Mouse (Mus musculus): Measurements from ENCODE around the gene Specc1l. TPM values are rescaled to one million over a fixed set of nuclear protein-coding genes. Genes with fewer than 3 reads are reported as not detected.

The Specc1l gene
- polyA plus RNA-seq, 1 experiment from 2014 or later: 32.7 TPM

DNA sequence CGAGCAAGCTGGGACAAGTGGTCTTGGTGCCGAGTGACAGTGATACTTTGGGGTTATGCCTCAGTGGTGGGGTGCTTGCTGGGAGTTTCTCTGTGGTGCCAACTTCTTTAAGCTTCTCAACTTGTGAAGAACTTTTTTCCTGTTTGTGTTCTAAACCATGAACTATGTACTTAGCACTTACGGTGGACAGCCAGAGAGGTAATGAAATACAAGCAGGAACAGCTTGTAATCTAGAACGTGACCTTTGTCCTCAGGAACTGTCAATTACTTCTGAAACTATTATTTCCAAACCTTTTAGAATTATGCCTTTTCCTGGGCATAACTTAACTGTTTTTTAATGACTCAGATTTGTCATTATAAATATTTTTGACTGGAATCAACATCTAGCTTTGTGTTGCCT, 82.5 kb downstream of the Specc1l start:
- Histone ChIP-seq H3K9ac (replicated peaks; ENCODE audit: low read depth, low read length) (no peak overlapping the region), H3K36me3 (ENCODE audit: control insufficient read depth, insufficient read depth, low read length) (peaks cover 8% of the 10 kb centered on the region; the same call in 1 of the 2 replicates), H3K4me1 (ENCODE audit: control insufficient read depth, insufficient read depth, low read length) (no peaks in the 10 kb centered on the region), H3K4me2 (replicated peaks; ENCODE audit: low read depth, low read length) (no peak overlapping the region), H3K9me3 (ENCODE audit: control insufficient read depth, low read depth, low read length) (no peaks in the 10 kb centered on the region), H3K27me3 (ENCODE audit: control insufficient read depth, insufficient read depth, low read length) (no peaks in the 10 kb centered on the region), H3K4me3 (ENCODE audit: low read depth, low read length) (no peak overlapping the region), H3K27ac (ENCODE audit: low read length) (no peak overlapping the region)
- no peak for ATAC-seq (ENCODE audit: insufficient number of reproducible peaks, insufficient read depth, low FRiP score, low read depth)
- WGBS: 71% methylated on average over 4 of the region's 4 CpGs

GRCm38 (mm10) chr10:75294926-75295325, 83.1 kb downstream of the Specc1l start:
- 70% methylated on average over 4 of the region's 4 CpGs for WGBS

DNA sequence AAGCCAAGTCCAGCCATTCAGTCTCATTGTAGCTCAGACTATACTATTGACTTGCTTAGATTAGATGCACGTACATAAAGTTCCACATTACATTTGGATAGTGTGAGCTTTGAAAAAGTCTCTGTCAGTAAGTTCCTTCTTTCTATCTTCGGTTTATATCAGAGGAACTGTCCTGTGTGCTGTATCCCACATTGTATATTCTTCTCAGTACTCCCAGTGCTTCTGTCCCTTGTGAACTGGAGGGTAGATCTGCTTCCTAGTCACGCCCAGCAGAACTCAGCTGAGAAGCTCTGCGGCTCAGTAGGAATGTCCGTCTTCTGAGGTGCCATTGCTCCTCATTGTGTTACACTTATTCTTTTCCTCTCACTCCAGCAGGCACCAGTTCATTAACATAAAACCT, 86.7 kb downstream of the Specc1l start:
- no peaks in the 10 kb centered on the region for H3K9me3 ChIP-seq (ENCODE audit: control insufficient read depth, low read depth, low read length)
- no peak overlapping the region for H3K9ac ChIP-seq (replicated peaks; ENCODE audit: low read depth, low read length)
- no peak overlapping the region for H3K27ac ChIP-seq (ENCODE audit: low read length)
- WGBS: 93% methylated on average over 5 of the region's 5 CpGs
- H3K27me3 ChIP-seq (ENCODE audit: control insufficient read depth, insufficient read depth, low read length): no peaks in the 10 kb centered on the region
- H3K4me1 ChIP-seq (ENCODE audit: control insufficient read depth, insufficient read depth, low read length): no peaks in the 10 kb centered on the region
- ATAC-seq (ENCODE audit: insufficient number of reproducible peaks, insufficient read depth, low FRiP score, low read depth): no peak
- H3K4me3 ChIP-seq (ENCODE audit: low read depth, low read length): no peak overlapping the region
- H3K36me3 ChIP-seq (ENCODE audit: control insufficient read depth, insufficient read depth, low read length): peaks cover 13% of the 10 kb centered on the region; the same call in 1 of the 2 replicates
- no peak overlapping the region for H3K4me2 ChIP-seq (replicated peaks; ENCODE audit: low read depth, low read length)

More at GRCm38 (mm10) chr10:75294926-75295325, 83.1 kb downstream of the Specc1l start:
- Histone ChIP-seq H3K27ac (ENCODE audit: low read length) (no peak overlapping the region), H3K27me3 (ENCODE audit: control insufficient read depth, insufficient read depth, low read length) (no peaks in the 10 kb centered on the region), H3K4me2 (replicated peaks; ENCODE audit: low read depth, low read length) (no peak overlapping the region), H3K9ac (replicated peaks; ENCODE audit: low read depth, low read length) (no peak overlapping the region), H3K4me3 (ENCODE audit: low read depth, low read length) (no peak overlapping the region), H3K9me3 (ENCODE audit: control insufficient read depth, low read depth, low read length) (no peaks in the 10 kb centered on the region), H3K36me3 (ENCODE audit: control insufficient read depth, insufficient read depth, low read length) (peaks cover 6% of the 10 kb centered on the region; the same call in 1 of the 2 replicates), H3K4me1 (ENCODE audit: control insufficient read depth, insufficient read depth, low read length) (no peaks in the 10 kb centered on the region)
- ATAC-seq (ENCODE audit: insufficient number of reproducible peaks, insufficient read depth, low FRiP score, low read depth): no peak

DNA sequence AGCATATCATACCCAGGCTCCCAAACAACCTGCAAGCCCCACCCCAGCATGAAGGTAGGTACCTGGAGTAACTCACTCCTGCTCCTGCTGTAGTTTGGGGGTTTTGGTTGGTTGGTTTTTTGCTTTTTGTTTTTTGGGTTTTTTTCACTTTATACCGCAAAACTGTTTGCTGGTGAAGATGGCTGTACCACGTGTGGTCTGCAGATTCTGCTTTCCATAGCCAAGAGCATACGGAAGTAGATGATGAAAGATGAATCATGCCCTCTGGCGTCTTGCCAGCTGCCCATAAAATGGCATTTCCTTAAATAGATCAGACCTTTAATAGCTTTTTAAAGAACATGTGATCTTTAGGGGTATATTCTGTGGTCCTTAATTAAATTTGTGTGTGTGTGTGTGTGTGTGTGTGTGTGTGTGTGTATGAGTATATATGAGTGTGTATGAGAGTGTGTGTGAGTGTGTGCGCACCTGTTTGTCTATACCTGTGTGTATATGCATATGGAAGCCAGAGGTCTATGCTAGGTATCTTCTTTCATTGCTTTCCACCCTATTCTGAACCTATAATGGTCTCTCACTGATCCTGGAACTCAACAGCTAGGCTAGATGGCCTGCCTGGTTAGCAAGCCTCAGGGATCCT, 88.0 kb downstream of the Specc1l start:
- ATAC-seq (ENCODE audit: insufficient number of reproducible peaks, insufficient read depth, low FRiP score, low read depth): no peak
- no peak overlapping the region for H3K9ac ChIP-seq (replicated peaks; ENCODE audit: low read depth, low read length)
- no peak overlapping the region for H3K27ac ChIP-seq (ENCODE audit: low read length)
- H3K4me3 ChIP-seq (ENCODE audit: low read depth, low read length): no peak overlapping the region
- H3K9me3 ChIP-seq (ENCODE audit: control insufficient read depth, low read depth, low read length): no peaks in the 10 kb centered on the region
- no peak overlapping the region for H3K4me2 ChIP-seq (replicated peaks; ENCODE audit: low read depth, low read length)
- WGBS: 69% methylated on average over 5 of the region's 5 CpGs
- no peaks in the 10 kb centered on the region for H3K27me3 ChIP-seq (ENCODE audit: control insufficient read depth, insufficient read depth, low read length)
- no peaks in the 10 kb centered on the region for H3K4me1 ChIP-seq (ENCODE audit: control insufficient read depth, insufficient read depth, low read length)
- peaks cover 12% of the 10 kb centered on the region; the same call in 1 of the 2 replicates for H3K36me3 ChIP-seq (ENCODE audit: control insufficient read depth, insufficient read depth, low read length)

DNA sequence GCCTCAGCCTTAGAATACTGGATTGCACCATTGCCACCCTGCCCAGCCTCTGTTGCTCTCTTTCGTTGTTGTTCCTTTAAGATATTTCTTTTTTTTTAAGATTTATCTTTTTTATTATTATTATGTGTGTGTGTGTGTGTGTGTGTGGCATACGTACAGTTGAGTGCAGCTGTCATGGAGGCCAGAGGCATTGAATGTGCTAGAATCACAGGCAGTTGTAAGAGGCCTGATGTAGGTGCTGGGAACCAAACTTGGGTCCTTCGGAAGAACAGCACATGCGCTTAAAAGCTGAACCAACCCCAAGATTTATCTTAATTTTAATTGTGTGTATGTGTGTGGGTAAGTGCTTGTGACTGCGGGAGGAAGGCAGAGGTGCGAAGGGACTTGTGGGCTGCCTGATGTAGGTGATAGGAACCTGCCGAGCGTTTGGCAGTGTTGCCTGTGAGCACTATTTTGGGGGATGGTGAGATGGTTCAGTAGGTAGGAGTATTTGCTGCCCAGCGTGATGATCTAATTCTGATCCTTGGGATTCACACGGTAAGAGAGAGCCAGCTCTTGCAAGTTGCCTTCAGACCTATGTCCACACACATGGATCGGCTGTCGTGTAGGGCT, 89.4 kb downstream of the Specc1l start:
- H3K9me3 ChIP-seq (ENCODE audit: control insufficient read depth, low read depth, low read length): no peaks in the 10 kb centered on the region
- no peak overlapping the region for H3K4me3 ChIP-seq (ENCODE audit: low read depth, low read length)
- H3K9ac ChIP-seq (replicated peaks; ENCODE audit: low read depth, low read length): no peak overlapping the region
- H3K4me1 ChIP-seq (ENCODE audit: control insufficient read depth, insufficient read depth, low read length): no peaks in the 10 kb centered on the region
- H3K27me3 ChIP-seq (ENCODE audit: control insufficient read depth, insufficient read depth, low read length): no peaks in the 10 kb centered on the region
- peaks cover 17% of the 10 kb centered on the region; the same call in 1 of the 2 replicates for H3K36me3 ChIP-seq (ENCODE audit: control insufficient read depth, insufficient read depth, low read length)
- no peak for ATAC-seq (ENCODE audit: insufficient number of reproducible peaks, insufficient read depth, low FRiP score, low read depth)
- no peak overlapping the region for H3K4me2 ChIP-seq (replicated peaks; ENCODE audit: low read depth, low read length)
- 93% methylated on average over 12 of the region's 12 CpGs for WGBS
- H3K27ac ChIP-seq (ENCODE audit: low read length): no peak overlapping the region

DNA sequence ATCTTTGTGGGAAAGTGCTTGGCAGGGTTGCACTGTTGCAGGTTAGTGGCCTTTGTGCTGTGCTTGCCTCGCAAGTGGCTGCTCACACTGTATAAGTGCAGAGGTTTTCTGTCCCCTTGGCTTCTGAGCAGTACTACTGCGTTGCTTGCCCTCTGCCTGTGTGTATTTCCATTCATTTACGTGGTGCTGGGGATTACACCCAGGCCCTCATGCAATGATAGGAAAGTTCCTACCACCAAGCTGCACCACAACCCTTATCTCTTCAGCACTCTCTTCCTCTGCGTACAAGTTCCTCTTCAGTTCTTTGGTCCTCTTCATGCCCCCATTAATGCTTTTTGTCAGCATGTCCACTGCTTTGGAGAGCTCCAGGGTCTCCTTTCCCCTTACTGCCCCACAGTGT, 90.1 kb downstream of the Specc1l start:
- no peak overlapping the region for H3K9ac ChIP-seq (replicated peaks; ENCODE audit: low read depth, low read length)
- H3K36me3 ChIP-seq (ENCODE audit: control insufficient read depth, insufficient read depth, low read length): peaks cover 21% of the 10 kb centered on the region; the same call in 1 of the 2 replicates
- WGBS: 86% methylated on average over 4 of the region's 4 CpGs
- no peaks in the 10 kb centered on the region for H3K9me3 ChIP-seq (ENCODE audit: control insufficient read depth, low read depth, low read length)
- no peaks in the 10 kb centered on the region for H3K4me1 ChIP-seq (ENCODE audit: control insufficient read depth, insufficient read depth, low read length)
- H3K4me2 ChIP-seq (replicated peaks; ENCODE audit: low read depth, low read length): no peak overlapping the region
- H3K27ac ChIP-seq (ENCODE audit: low read length): no peak overlapping the region
- H3K4me3 ChIP-seq (ENCODE audit: low read depth, low read length): no peak overlapping the region
- no peaks in the 10 kb centered on the region for H3K27me3 ChIP-seq (ENCODE audit: control insufficient read depth, insufficient read depth, low read length)
- no peak for ATAC-seq (ENCODE audit: insufficient number of reproducible peaks, insufficient read depth, low FRiP score, low read depth)

GRCm38 (mm10) chr10:75302536-75302935, 90.7 kb downstream of the Specc1l start:
- WGBS: 83% methylated on average over 4 of the region's 4 CpGs
- Histone ChIP-seq H3K4me3 (ENCODE audit: low read depth, low read length) (no peak overlapping the region), H3K9me3 (ENCODE audit: control insufficient read depth, low read depth, low read length) (no peaks in the 10 kb centered on the region), H3K9ac (replicated peaks; ENCODE audit: low read depth, low read length) (no peak overlapping the region), H3K27ac (ENCODE audit: low read length) (no peak overlapping the region), H3K36me3 (ENCODE audit: control insufficient read depth, insufficient read depth, low read length) (peaks cover 26% of the 10 kb centered on the region; the same call in 1 of the 2 replicates), H3K4me2 (replicated peaks; ENCODE audit: low read depth, low read length) (no peak overlapping the region), H3K4me1 (ENCODE audit: control insufficient read depth, insufficient read depth, low read length) (no peaks in the 10 kb centered on the region), H3K27me3 (ENCODE audit: control insufficient read depth, insufficient read depth, low read length) (no peaks in the 10 kb centered on the region)
- ATAC-seq (ENCODE audit: insufficient number of reproducible peaks, insufficient read depth, low FRiP score, low read depth): no peak

- no peak overlapping the region for H3K27ac ChIP-seq (ENCODE audit: low read length)
- peaks cover 36% of the 10 kb centered on the region for H3K36me3 ChIP-seq (ENCODE audit: control insufficient read depth, insufficient read depth, low read length)
- H3K4me2 ChIP-seq (replicated peaks; ENCODE audit: low read depth, low read length): no peak overlapping the region
- no peak overlapping the region for H3K9ac ChIP-seq (replicated peaks; ENCODE audit: low read depth, low read length)
- no peak overlapping the region for H3K4me3 ChIP-seq (ENCODE audit: low read depth, low read length)
- no peaks in the 10 kb centered on the region for H3K4me1 ChIP-seq (ENCODE audit: control insufficient read depth, insufficient read depth, low read length)
- ATAC-seq (ENCODE audit: insufficient number of reproducible peaks, insufficient read depth, low FRiP score, low read depth): no peak
- H3K9me3 ChIP-seq (ENCODE audit: control insufficient read depth, low read depth, low read length): no peaks in the 10 kb centered on the region
- no peaks in the 10 kb centered on the region for H3K27me3 ChIP-seq (ENCODE audit: control insufficient read depth, insufficient read depth, low read length)
- 77% methylated on average over 8 of the region's 8 CpGs for WGBS
These were observed 91.6 kb downstream of the Specc1l start for GRCm38 (mm10) chr10:75303324-75304048.

Data from stomach, embryonic 14.5 days (tissue).